Mouse (Mus musculus): ENCODE data around the gene Cacna1c. TPM values are rescaled to one million over a fixed set of nuclear protein-coding genes. Genes with fewer than 3 reads are reported as not detected.

Cacna1c gene
- polyA plus RNA-seq, 1 experiment: not detected

DNA sequence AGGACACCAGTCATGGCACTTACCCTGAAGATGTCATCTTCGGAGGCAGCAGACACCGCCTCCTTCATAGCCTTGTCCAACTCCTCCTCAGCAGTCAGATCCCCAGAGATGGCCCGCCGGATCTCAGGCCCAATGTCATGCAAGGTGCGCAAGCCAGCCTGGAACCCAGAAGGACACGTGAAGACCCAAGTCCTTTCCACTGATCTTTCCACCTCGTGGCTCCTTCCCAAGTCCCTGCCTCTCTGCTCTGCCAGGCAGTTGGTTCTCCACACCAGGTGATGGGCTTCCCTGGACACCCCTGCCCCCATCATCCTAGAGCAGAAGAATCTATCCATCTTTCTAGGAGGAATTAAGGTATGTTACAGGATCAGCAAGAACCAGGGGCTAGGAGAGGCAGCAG lies 592.4 kb downstream of the Cacna1c start:
- no peak for TF ChIP-seq GATA1 (IDR thresholded peaks at IDR 0.05; ENCODE audit: low read length)

DNA sequence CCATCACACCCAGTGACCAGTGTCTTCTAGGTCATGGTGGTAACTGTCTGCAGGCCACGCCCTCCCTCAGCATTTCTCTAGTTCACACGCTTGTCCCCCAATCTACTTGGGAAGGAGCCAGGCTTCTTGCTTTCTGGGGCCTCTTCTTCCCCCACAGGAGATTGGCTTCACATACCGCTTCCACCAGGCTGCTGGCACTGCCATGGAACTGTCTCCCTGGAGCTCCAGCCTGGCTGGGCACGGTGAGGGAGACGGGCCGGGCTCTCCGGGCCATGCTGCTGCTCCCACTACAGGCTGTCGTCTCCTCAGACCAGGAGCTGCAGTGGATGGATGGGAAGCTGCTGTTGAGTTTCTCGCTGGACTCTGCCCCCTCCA lies 600.5 kb downstream of the Cacna1c start:
- TF ChIP-seq GATA1 (IDR thresholded peaks at IDR 0.05; ENCODE audit: low read length): no peak

DNA sequence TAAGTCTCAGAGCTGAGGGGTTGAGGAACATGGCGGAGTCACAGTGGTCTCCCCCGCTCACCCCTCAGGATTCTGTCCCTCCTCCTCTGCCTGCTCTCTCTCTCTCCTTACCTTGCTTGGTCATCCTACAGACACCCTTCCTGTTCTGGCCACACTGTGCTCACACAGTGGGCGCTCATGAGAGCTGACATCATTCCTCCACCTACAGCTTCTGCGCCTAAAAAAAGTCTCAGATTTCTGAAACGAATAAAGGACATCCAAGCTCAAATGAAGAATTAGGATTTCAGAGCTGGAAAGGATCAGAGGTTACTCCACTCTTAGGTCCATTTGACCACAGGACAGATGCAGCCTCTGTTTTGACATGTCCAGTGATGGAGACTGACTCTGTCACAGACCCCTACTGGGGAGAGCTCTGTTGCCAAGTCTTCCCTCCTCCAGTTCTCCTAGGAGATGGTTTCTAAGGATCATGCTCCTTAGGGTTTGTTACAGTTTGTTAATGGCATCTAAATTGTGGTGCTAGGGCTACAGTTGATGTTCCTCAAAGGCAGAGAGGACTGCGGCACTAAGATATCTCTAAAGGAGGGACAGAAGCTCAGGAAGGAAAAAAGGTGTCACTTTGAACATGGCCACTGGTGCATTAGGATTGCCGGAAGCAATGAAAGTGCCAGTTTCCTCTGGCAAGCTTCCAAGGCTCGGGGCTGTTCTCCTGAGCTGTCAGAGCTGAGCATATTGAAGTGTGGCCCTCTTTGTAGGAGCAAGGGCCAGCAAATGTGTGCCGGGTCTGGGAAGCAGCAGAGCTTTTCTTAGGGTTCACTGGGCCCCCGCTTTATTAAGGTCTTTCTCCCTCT lies 601.2 kb downstream of the Cacna1c start:
- no peak for TF ChIP-seq GATA1 (IDR thresholded peaks at IDR 0.05; ENCODE audit: low read length)

DNA sequence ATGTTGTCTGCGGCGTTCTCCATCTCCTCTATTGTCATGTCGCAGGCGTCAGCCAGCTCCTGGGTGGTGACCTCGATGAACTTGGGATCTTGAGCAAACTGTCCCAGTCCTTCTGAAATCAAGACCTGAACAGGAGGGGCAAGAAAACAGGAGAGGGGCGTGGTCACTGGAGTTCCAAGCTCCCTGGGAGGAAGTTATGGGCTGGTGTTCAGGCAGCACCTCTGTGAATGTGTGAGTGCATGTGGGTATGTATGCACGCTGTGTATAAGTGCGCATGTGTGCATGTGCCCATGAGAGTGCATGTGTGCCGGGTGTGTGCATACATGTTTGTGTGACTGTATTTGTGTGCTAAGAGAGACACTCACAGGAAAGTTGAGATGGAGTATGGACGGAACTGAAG lies 602.1 kb downstream of the Cacna1c start:
- TF ChIP-seq GATA1 (IDR thresholded peaks at IDR 0.05; ENCODE audit: low read length): no peak

DNA sequence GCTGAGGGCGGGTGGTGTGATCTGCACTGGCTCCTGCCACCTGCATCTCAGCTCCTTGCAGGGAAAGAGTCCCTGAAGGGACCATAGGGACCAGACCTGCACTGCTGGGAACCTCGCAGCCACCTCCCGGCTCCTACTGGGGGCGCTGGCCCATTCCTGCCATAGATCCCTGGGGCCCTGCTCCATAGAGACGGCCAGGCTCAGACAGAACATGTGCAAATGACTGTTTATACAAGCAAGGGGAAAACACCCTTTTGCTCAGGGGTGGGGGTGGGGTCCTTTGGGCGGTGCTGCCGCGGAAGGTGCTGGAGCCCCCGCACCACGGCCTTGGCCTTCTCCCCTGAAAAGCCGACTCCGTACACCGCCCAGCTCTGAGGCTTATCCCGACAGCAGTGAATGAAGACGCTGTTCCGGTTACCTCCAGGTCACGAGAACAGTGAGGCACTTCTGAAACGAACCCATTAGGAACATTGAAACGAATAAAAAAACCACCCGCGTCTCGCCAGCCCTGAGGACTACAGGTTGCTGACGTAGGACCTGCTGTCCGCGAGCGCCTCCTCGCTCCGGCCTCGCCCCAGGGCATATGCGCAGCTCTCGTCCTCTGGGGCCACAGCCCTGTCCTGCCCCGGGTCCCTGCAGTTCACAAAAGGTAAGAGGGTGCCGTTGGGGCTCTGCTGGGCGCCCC lies 602.7 kb downstream of the Cacna1c start:
- TF ChIP-seq GATA1 (IDR thresholded peaks at IDR 0.05; ENCODE audit: low read length): no peak

DNA sequence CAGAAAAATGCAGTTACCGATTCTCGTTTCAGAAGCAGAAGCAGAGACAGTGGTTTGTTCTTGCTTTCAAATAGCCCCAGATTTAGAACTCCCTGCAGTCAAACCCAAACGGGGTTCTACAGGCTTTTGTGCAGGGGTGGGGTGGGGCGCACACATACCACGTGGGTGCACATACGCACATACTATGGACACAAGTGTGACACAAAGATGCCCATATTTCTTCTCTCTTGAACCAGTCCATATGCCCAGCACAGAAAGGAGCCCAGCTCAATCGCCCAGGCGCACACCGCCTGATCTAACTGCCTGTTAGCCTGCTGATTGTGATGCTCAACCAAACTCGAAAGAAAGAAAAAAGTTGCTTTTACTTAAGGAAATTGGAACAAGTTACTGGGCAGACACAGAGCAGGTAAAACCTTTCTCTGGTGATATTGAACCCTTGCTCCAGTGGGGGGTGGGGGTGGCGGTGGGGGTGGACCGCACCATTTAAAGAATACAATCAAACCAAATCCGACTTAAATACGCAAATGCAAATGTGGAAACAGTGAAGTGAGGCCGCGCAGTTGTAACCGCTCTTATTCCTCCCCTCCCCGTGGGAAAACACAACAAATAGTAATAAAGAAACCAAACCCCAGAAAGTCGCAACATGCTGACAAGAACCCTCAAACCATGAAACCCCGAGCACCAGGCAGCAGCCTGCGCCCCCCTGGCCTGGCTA lies 603.4 kb downstream of the Cacna1c start:
- no peak for TF ChIP-seq GATA1 (IDR thresholded peaks at IDR 0.05; ENCODE audit: low read length)

DNA sequence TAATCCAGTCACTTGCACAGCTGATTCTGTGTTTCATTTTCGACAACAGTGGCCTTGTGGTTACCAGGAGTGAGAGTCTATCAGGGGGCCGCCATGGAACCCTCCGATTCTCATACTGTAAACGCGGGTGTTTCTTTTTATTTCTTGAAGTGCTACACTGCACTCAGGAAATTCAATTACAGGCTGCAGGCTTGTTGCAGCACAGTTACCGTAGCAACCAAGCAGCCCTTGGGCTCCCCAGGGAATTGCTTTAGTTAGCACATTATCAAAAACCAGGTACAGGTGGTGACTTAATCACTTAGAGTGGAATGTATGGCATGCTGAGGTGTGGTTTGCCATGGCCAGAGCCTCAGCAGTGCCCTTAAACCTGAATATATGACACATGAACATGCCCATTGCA lies 621.9 kb downstream of the Cacna1c start:
- TF ChIP-seq GATA1 (IDR thresholded peaks at IDR 0.05; ENCODE audit: low read length): no peak

DNA sequence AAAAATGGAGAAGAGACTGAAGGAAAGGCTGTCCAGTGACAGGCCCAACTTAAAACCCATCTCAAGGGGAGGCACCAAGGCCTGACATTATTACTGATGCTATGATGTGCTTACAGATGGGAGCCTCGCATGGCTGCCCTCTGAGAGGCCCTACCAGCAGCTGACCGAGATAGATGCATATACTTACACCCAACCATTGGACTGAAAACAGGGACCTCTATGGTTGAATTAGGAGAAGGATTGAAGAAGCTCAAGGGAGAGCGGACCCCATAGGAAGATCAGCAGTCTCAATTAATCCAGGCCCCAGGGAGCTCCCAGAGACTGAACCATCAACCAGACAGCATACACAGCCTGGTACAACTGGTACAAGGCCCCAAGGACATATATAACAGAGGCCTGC lies 628.4 kb downstream of the Cacna1c start:
- no peak for TF ChIP-seq GATA1 (IDR thresholded peaks at IDR 0.05; ENCODE audit: low read length)

DNA sequence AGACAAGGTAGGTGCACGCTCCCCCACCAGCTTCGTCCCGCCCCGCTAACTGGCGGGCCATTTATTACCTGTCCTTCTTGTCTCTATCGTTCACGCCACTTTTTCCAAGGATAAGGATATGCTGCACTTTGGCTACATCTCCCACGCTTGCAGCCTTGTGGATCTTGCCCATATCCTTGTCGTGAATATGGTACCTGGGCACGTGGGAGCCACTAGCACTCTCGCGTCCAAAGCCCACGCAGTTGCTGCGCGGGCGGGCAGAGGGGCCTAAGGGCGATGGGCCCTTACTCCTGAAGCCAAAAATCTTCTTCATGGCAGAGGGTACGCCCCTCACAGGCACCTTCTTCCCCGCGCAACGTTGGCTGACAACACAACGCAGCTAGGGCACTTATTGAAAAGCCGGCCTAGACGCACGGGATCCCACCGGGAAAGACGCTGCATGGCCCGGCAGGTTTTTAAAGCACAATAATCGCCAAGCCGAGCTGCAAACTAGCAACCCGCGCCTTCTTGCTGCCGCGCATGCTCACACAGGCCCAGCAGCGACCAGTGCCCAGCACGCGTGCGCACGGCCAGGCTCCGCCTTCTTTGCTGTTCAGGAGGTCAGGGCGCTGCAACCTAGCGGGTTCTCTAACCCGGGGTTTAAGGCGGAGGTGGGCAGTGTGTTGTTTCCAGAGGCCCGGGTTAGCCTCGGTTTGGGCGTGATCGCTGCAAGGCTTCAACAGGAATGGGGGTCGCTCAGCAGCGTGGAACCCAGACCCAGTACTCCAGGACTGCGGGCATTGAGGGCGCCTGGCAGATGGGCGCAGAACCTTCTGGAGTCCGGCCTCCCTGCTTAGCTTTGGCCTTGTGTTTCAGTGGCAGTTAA lies 634.2 kb downstream of the Cacna1c start, which contains the start of gene Ankrd26:
Ankrd26 (minus strand) TSS at position 482 of the 865 bp plus-strand sequence.
- TF ChIP-seq GATA1 (IDR thresholded peaks at IDR 0.05; ENCODE audit: low read length): no peak

DNA sequence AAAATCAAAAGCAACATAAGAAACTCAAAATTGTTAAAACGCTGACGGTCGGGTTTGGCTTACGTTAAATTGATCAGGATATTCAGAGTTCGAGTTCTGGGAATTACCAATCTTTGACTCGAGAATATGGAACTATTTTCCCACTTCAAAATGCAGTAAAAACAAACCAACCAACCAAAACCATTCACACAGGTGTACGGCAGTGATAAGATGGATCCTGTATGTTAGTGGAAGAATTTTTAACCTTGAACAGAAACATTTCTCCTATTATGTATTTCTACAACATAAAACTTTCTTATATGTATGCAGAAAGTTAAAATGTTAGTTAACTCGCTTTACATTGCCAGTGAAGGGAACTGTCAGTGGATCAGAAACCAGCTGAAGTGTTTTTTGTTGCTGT lies 635.0 kb downstream of the Cacna1c start:
- no peak for TF ChIP-seq GATA1 (IDR thresholded peaks at IDR 0.05; ENCODE audit: low read length)

DNA sequence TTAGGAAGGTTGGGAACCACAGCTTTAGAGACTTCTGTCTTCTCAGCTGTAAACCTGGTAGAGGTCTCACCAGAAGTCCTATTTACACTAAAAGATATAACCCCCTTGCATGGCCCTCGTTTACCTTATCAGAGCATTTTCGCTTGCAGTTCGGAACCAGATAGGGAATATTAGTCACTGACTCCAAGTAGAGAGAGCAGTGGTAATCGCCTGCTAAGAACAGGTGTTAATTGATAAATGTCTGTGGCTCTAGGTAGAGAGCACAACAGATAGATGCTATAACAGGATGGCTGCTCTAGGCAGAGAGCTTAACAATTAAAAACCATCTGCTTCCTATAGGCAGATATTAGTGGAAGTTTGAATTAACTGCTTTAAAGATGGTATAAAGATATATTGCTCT lies 657.6 kb downstream of the Cacna1c start:
- no peak for TF ChIP-seq GATA1 (IDR thresholded peaks at IDR 0.05; ENCODE audit: low read length)

Other genes starting within 250 kb of the Cacna1c start
- gene Dcp1b, start 21.2 kb downstream of the Cacna1c start, polyA plus RNA-seq (2012): 14.5 and 14.7 TPM in 2 replicates
- gene Cacna2d4, start 40.1 kb upstream of the Cacna1c start, polyA plus RNA-seq (2012): not detected in 2 replicates
- gene Lrtm2, start 134.3 kb upstream of the Cacna1c start, polyA plus RNA-seq (2012): not detected in 2 replicates
- 24.4 and 28.6 TPM in 2 replicates for gene Adipor2, start 221.3 kb upstream of the Cacna1c start, polyA plus RNA-seq (2012)

All from G1E-ER4 (cell line).